Mouse (Mus musculus) frontal cortex, postnatal 25 days (tissue): ENCODE results near the gene Fyn.

Experiments used
- DNase-seq, 2 experiments: peaks; one replicate each; pipeline ENCODE4 v3.0.0; 2022; ENCODE audit warnings: low spot score in 2 of 2

Gene Fyn

DNA sequence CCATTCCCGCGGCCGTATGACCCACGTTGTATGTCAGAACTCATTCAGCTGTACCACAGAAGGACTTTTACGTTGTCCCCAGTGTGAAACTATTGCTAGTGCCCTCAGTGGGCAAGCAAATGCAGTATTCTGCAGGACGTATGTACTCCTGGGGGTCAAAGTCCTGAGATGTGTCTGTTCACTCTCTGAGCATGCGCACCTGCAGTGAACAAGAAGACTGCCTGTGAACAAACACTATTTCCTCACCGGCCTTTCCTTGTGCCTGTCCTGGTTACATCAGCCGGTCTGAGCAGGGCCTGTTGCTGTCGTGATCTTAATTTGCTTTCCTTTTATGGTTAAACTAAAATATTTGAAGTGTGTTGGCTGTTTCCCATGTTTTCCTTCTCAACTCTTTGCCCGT is 77.2 kb downstream of the Fyn start:
- no peak for DNase-seq

DNA sequence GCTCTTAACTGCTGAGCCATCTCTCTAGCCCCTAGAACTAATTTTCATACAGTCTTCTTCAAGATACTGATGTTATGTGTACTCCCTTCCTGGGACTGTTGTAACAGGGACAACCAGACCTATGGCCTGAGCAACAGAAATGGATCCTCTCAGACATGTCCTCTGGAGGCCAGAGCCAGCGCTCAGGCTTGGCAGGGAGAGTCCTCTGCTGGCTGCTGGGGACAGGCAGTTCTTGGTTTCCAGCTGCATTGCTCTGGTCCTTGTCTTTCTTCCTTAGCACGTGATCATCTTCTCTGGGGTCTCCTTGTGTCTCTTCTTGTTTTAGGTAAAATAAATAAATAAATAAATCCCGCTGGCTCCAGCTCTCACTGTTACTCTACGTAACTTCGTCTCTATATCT is 78.1 kb downstream of the Fyn start:
- DNase-seq, result no peak

DNA sequence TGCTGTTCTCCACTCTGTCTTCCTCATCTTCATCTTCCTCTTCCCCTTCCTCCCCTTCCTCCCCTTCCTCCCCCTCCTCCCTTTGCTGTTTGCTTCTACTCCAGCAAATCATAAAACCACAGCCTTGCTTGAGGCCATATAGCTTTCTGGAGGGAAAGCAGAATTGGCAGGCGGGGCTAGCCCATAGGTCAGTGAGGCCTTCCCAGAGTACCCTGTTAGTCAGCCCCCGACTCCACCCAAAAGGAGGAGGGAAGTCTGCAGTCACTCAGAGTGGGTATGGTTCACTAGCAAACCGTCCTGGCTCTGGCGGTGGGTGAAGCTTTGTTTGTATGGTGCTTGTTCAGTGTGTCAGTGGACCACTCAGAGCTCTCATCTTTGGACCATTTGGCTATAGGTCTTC is 80.5 kb downstream of the Fyn start:
- no peak for DNase-seq

DNA sequence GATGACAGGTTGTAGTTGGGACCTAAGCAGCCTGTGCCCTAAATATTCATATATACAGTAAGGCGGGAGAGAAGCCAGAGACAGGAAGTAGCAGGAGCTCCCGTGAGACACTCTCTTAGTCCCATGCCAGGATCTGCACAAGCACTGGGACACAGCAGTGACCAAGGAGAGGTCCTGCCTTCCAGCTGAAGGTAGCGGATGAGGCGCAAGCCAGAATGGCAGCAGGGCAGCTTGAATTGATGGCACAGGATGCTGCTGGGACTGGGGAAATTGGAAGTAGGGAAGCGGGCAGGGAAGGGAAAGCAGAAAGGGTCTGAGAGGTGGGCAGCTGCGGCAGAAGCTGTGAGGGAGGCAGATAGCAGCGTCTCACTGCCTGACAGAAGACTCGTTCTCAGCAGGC is 81.7 kb downstream of the Fyn start:
- DNase-seq, result no peak

DNA sequence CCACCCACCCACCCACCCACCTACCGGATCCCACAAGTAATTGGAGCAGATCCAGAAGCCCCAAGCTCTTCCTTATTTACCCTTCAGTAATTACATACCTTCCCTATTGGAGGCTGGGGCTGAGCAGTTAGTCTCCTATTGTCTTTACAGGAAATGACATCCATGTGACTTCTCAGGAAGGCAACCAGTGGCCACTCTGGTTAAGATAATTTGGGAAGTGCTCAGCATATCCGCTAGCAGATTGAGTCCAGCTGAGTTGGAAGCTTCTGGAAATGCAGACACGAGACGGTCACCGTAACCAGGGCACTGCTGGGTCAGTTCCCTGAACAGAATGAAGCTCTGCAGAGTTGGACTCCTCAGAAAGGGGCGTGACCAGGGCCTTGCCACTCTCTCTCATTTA is 82.4 kb downstream of the Fyn start:
- no peak for DNase-seq

DNA sequence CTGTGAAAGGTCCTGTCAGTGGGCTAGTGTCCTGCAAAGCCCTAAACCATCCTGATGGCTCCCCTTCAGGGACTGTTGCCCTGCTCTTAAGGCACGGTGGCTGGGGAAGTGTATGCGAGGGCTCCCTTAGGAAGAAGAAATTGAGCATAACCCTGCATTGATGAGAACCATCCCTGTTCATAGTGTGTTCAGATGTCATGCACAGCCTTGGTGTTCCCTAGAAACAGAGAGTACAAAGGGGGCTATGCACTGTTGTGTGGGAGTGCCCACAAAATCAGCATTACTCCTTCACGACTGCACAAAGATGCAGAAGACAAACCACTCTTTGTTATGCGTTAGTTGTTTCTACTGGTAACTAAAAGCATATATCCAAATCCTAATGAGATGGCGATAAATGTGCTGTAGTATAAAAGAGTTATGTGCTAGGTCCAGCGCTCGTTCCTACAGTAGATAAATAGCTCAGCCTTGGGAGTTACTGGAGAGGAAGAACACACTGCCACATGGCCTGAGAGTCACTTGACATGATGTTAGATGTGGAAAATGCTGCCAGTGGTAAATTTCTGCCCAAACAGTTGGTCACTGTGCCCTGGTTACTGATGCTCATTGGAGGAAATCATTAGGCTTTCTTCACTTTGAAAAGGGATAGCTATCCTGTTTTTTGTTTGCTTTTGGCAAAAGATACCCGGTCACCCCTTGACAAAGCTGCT is 83.4 kb downstream of the Fyn start:
- no peak for DNase-seq

DNA sequence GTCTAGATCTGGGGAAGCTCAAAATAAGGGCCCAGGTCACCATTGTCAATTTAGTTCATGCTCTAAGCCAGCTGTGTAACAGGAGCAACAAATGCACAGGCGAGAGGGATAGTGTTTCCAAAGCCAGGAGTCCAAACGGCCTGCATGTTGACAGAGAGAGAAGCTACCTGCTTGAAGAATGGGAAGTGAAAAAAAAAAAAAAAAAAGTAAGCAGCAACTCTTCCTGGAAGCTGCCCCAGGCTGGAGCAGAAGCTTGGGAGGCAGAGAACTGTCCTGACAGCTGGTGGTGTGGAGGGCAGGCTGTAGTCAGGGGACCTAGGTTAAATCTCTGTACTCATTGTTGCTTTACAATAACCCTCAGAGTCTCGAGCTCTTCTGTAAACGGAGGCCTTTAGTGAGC is 86.7 kb downstream of the Fyn start:
- DNase-seq, result no peak

DNA sequence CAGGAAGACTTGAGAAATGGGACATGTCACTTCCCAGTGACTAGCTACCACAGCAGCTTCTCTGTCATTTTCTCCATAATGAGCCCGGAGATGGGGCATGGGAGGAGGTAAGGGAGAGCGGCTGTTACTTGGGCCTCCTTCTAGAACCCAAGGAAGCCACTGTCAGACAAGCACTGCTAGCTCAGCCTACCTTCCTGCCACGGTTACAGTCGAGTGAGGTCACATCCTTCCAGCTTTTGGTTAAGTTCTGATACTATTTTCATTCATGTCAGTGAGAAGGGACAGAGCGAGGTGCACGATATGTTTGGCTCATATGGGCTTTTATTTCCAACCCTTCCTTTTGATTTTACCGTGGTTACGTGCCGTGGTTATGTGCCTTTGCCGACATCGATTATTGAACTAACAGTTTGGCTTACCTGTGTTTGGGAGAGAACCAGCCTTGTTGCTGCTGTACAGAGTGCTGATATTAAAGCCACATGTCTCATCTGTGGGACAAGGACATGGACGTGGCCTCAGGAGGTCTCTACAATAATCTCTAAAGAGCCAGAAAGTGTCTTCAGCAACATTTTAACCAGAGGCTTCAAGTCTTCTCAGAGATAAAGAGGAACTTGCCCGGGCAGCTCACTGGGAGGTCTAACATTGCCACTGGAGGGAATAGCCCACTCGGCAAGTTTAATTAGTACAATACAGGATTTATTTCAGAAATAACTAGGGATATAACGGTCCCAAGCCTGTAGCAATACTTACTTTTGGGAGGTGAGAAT is 87.4 kb downstream of the Fyn start:
- DNase-seq, result no peak

DNA sequence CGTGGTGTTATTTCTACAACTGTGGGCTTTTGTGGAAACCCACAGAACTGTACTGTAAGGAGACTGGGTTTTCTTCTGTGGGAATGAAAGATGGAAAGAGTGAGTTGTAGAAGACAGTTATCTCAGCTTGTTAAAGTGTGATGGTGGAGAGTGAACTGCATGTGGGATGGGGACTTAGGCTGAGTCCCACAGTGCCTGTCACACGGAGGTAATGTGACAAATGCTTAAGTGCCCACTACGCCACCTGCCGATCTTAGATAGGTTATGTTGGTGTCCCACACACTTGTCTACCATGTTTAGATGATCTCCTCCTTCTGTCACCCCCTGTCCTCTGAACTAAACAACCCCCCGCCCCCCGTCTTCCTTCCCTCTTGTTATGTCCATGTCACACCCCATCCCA is 88.1 kb downstream of the Fyn start:
- no peak for DNase-seq

DNA sequence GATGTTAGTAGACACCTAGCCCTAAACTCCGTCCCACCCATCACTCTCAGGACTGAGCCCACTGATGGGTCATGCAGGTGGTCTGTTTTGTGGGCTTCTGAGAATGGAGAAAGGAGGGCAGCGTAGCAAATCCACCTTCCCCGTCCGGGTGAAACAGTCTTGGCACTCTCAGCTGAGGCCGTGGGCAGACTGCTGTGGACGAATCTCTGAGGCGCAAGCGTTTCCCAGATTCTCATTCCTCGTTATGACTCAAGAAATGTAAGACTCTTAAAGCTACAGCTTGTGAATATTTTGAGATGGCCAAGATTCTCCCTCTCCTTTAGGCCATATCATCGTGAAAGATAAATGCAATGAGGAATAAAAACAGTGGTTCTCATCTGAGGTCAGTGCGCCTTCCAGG is 88.6 kb downstream of the Fyn start:
- DNase-seq, result no peak

DNA sequence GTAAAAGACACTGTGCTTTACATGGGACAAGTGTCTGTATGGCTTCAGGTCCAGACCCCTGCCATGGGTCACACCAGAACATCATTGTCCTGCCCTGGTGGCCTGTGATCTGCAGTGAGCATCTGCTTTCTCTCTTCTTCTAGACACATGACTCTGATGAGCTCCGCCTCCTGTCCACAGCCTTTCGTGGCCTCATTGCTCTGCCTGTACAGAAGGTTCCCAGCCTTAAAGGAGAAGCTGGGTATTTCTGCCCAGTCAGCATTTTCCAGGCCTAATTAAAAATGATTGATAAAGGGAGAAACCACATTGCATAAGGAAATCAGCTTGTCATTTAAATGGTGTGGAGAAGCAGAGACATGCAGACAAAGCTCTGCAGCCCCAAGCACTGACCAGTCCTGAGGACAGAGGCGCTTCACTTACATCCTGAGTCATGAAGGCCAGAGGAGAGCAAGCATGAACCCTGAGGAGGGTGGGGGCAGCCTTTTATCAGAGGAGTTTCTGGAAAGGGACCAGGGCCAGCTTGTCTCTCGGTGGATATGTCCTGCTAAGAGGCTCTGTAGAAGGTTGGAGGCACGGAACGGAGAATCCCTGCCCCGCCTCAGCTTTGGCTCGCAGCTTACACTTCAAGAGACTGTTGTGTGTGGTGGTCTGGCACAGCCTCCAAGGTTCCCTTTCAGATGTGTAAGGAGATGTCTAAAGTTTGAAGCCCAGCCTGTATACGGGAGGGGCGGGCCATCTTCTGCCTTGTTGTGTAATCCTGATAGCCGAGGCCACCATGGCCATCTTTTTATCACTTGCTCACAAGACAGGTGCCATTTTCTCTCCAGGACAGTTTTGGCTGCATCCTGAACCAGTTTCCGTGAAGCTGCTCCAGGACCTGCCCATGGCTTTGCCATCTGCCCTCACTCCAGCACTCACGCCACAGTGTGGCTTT is 90.4 kb downstream of the Fyn start:
- no peak for DNase-seq

DNA sequence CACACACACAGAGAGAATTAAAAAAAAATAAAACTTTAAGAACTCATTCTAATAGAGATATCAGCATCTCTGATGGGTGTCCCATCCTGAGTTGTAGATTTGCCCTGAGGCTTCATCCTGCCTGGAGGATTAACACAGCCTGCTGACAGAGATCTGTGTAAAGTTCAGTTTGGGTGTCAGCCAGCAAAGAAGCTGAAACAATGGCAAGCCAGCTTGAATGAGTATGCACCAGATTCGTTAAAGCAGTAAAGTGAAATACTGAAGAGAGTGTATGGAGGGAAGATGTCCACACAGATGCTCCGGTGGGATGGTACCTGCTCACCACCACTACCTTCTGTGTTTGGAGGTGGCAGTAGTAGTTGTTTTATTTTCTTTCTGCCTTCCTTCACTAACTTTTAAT is 92.0 kb downstream of the Fyn start:
- no peak for DNase-seq

DNA sequence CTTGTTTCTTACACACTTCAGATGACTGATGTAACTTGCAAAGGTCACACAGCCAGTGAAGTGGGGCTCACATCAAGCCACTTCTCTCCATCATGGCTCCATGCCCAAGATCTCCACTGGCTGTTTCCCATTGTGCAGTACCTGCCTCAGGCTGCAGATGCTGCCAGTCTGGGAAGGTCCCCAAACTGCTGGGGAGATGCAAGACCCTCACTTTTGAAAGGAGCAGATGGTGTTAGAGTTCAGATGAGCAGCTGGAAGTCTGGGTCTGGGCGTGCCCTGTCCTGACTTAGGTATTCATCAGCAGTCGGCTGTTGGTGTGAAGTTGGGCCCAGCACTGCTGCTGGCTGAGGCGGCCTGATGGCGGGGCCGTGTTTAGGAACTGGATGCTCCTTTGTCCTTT is 93.3 kb downstream of the Fyn start:
- no peak for DNase-seq

DNA sequence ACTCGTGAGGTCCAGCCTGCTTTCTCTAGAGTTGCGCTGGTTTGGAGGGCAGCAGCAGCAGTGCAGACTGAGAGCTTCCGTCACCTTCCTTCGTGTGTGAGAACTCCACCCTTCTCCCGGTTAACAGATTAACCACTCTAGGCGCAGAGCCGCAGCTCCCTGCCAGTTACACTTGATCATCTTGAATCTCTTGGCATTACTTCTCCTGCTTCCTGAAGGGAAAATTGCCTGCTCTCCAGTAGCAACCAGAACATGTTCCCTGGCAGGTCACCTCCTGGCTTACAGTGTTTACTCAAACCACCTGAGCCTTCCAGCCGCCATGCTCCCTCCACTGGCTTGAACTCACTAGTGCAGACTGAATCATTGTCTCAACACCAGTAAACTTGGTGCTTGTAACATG is 94.1 kb downstream of the Fyn start:
- DNase-seq, result no peak

DNA sequence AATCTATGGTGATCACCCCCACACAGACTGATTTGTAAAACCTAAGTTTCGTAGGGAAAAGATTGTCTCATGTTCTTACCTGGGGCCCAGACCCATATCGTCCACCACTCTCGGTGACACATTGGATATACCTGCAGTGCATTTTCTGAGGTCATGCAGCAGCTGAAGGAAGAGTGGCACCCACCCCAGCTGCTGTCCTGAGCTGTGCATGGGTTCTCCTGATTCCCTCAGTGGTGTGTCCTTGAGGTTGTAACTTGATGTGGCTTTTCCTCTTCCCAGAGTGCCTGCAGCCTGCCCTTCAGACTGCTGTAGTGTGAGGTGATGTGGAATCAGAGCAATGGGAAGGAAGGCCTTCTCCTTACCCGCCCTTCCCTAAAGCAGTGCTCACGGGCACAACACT is 95.7 kb downstream of the Fyn start:
- DNase-seq, result no peak

DNA sequence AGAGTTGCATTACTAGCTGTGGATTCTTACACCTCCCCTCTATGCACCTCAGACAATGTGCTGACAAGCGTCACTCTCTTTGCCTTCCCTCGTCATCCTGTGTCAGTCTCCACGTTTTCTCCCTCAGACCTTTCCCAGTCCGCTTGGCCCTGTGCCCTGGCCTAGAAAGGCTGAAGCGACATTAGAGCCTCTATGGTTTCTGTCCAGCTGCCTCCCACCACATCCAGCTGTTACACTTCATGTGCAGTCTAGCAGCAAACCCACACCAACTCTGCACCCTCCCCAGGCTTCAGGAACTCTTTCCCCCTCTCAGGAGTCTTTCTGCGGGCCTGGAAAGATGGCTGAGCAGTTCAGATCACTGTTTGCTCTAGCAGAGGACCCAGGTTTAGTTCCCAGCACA is 98.7 kb downstream of the Fyn start:
- no peak for DNase-seq

DNA sequence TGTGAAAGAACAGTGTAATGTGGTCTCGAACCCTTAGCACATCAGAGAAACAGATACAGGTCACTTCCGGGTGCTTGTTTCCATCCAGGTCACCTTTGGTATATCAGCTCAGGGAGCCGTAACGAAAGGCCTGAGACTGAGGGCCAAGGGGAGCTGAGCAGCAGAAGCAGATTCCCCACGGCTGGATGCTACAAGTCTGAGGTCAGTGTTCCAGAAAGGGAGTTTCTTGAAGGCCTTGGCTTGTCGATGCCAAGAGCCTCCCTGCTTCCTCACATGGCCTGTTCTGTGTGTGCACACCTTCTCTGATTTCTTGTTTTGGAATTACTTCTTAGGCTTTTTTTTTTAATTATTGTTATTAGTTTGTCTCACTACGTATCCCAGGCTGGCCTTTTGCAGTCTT is 99.2 kb downstream of the Fyn start:
- no peak for DNase-seq

DNA sequence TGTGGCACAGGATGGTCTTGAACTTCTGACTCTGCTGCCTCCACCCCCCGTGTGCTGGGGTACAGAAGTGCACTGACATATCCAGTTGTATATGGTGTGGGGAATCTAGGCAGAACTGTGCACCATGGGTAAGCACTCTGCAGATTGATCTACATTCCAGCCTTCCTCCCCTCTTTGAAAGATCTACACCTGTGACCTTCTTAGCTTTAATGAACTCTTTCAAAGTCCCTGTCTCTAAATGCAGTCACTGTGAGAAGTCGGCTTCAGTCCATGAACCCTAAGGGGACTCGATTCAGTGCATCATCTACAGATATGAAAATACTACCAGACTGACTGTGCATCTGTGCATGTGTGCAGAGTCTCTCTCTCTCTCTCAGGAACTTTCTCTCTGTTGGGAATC is 99.9 kb downstream of the Fyn start:
- no peak for DNase-seq

DNA sequence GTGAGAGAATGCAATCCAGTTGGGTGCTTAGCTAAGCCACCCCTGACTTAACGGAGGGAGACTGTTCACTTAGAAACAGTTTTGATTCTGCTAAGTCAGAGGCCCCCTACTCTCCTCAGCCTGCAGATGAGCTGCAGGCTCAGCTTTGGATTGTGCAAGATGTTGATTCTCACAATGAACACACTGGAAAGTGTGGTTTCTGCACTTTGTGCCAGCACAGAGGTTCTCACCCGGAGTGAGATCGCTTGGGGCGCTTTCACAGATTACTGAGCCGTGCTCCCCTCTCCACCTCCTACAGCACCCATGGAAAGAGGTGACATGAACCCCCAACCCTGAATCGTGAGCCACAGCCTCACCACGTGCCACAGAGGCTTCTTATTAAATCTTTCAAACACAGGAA is 100.7 kb downstream of the Fyn start:
- no peak for DNase-seq

DNA sequence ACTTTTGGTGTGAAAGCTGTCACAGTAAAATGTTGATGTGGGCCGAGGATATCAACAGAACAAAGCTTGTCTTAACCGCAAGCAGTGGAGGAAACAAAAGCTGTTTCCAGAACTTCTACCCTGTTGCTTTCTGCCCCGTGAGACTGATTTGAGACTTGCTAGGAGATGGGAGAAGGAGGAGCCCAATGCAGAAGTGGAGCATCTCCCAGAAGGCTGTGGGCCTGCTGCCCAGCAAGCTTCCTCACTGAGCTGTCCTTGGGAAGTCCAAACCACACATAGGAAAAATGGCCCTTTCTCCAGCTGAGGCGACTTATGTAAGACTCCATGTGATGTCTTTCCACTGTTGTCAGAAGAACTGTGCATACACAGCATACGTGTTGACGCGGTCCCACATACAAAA is 101.7 kb downstream of the Fyn start:
- no peak for DNase-seq

DNA sequence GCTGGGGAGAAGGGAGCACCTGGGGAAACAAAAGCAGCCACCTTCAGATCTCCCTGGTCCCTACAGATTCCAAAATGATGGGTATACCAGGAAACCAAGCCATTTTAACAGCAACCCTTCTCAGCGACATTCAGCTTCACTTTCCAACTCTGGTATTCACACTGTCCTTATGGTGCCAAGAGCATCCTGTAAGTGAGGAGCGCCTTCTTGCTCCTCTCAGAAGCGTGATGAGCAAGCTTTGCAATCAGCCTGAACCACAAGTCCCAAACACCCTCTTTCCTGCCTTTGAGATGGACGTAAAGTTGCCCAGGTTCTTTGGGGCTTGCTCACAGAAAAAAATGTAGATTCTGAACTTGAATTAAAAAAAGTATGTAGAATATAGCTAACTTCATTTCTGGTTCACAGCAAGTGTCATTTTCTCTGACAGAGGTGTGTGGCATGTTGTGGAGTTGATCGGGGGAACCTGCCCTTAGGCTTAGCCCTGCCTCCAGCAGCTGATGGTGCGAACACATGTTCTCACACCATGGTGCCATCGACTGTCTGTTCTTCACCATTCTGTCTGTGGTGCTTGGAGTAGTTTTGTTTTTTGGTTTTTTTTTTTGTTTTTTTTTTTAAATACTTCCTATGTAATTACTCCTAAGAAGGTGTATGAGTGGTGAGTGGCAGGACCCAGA is 102.5 kb downstream of the Fyn start:
- DNase-seq, result no peak
